ENCODE assay signal across 8 mouse cellular contexts in genomic region chr10:79932736-79933135, GRCm38 (mm10). TPM values are rescaled to one million over a fixed set of nuclear protein-coding genes. Genes with fewer than 3 reads are reported as not detected.
DNase-seq lines count a peak whose midpoint lies in the region; ATAC-seq and TF ChIP-seq lines count a peak whose summit lies in the region.

No protein-coding gene starts in this region.

- peaks cover 63 to 80% of the 10 kb centered on the region in 2 experiments for H3K36me3 ChIP-seq in CH12.LX (replicated peaks in 1 of 2; ENCODE audit: control insufficient read depth in 1 of 2, insufficient read depth in 1 of 2, low read length in 1 of 2)
- peaks cover 36% of the 10 kb centered on the region for H3K36me3 ChIP-seq in embryonic facial prominence, embryonic 15.5 days
- H3K36me3 ChIP-seq in limb, embryonic 12.5 days: peaks cover 73% of the 10 kb centered on the region
- H3K36me3 ChIP-seq in midbrain, embryonic 16.5 days (ENCODE audit: control insufficient read depth, insufficient read depth, low read length): peaks cover 11% of the 10 kb centered on the region

- dilution Hi-C loops in CH12.LX (cut with MboI; ENCODE audit: extremely low pct_ligation_motif_present, extremely low pct_unique_long_range_greater_than_20kb, low sequenced_read_pairs): no loop called here

- peaks cover 48 to 84% of the 10 kb centered on the region in 2 experiments for H3K4me1 ChIP-seq in CH12.LX (ENCODE audit: control insufficient read depth in 1 of 2, insufficient read depth in 2 of 2)
- H3K4me1 ChIP-seq in embryonic facial prominence, embryonic 15.5 days: peaks cover 83% of the 10 kb centered on the region
- peaks cover 89% of the 10 kb centered on the region for H3K4me1 ChIP-seq in limb, embryonic 12.5 days (replicated peaks)
- H3K4me1 ChIP-seq in midbrain, embryonic 16.5 days (ENCODE audit: control insufficient read depth, insufficient read depth, low read length): peaks cover 16% of the 10 kb centered on the region

- in situ Hi-C loops in CH12.LX (cut with MboI; ENCODE audit: low pct_ligation_motif_present, low pct_unique_long_range_greater_than_20kb, low sequenced_read_pairs): no loop called here

- H3K4me3 ChIP-seq in CH12.LX (replicated peaks in 1 of 3; ENCODE audit: low read depth in 2 of 3, low read length in 2 of 3, poor library complexity in 1 of 3): peak overlapping the region; percentile 72 to 96 (median 91)
- H3K4me3 ChIP-seq in embryonic facial prominence, embryonic 15.5 days (replicated peaks): no peak overlapping the region
- peak overlapping the region; percentile 19; the same call in 1 of the 2 replicates for H3K4me3 ChIP-seq in limb, embryonic 12.5 days (replicated peaks)
- H3K4me3 ChIP-seq in midbrain, embryonic 16.5 days (ENCODE audit: low read depth, low read length): no peak overlapping the region

- peak overlapping the region; percentile 22 for H3K9ac ChIP-seq in CH12.LX (ENCODE audit: insufficient read depth, low read depth)
- no peak overlapping the region for H3K9ac ChIP-seq in embryonic facial prominence, embryonic 15.5 days
- peak overlapping the region; percentile 35; the same call in 1 of the 2 replicates for H3K9ac ChIP-seq in limb, embryonic 12.5 days (replicated peaks)
- peak overlapping the region; percentile 10; the same call in 1 of the 2 replicates for H3K9ac ChIP-seq in midbrain, embryonic 16.5 days (ENCODE audit: low read depth, low read length)

- TF ChIP-seq CTCF in CH12.LX (conservative IDR thresholded peaks at IDR 0.05 in 1 of 2, IDR thresholded peaks at IDR 0.05 in 1 of 2; ENCODE audit: low read depth in 2 of 2, low read length in 2 of 2): no peak

- no peaks in the 10 kb centered on the region for H3K9me3 ChIP-seq in CH12.LX (replicated peaks; ENCODE audit: low read length)
- H3K9me3 ChIP-seq in embryonic facial prominence, embryonic 15.5 days (replicated peaks): no peaks in the 10 kb centered on the region
- H3K9me3 ChIP-seq in limb, embryonic 12.5 days: no peaks in the 10 kb centered on the region
- no peaks in the 10 kb centered on the region for H3K9me3 ChIP-seq in midbrain, embryonic 16.5 days (replicated peaks; ENCODE audit: control insufficient read depth, low read length, poor library complexity, severe bottlenecking)

- peak overlapping the region; percentile 78 for H3K4me2 ChIP-seq in CH12.LX (ENCODE audit: insufficient read depth, low read depth, poor library complexity, severe bottlenecking)
- H3K4me2 ChIP-seq in embryonic facial prominence, embryonic 15.5 days (replicated peaks): 0 out of 2 replicates have a peak overlapping the region, but pooled peaks have one; percentile 15
- H3K4me2 ChIP-seq in limb, embryonic 12.5 days: peak overlapping the region; percentile 30
- H3K4me2 ChIP-seq in midbrain, embryonic 16.5 days (ENCODE audit: low read length): no peak overlapping the region

- no peak for TF ChIP-seq EP300 in CH12.LX (IDR thresholded peaks at IDR 0.05; ENCODE audit: low read length)

- DNase-seq in adrenal gland, adult 2 months: peak; percentile 54
- no peak for DNase-seq in adrenal gland, adult 8-10 months
- DNase-seq in CH12.LX (ENCODE audit: extremely low read depth): no peak
- DNase-seq in heart, postnatal 4 days: peak; percentile 84

- peak overlapping the region; percentile 76 for H3K27ac ChIP-seq in CH12.LX (ENCODE audit: insufficient read depth, low read depth)
- peak overlapping the region; percentile 49 for H3K27ac ChIP-seq in embryonic facial prominence, embryonic 15.5 days (replicated peaks)
- H3K27ac ChIP-seq in limb, embryonic 12.5 days: peak overlapping the region; percentile 82
- H3K27ac ChIP-seq in midbrain, embryonic 16.5 days (ENCODE audit: low read length): peak overlapping the region; percentile 43

- no peak for TF ChIP-seq RAD21 in CH12.LX (IDR thresholded peaks at IDR 0.05; ENCODE audit: low read depth, low read length)

- no peaks in the 10 kb centered on the region for H3K27me3 ChIP-seq in CH12.LX (replicated peaks)
- H3K27me3 ChIP-seq in embryonic facial prominence, embryonic 15.5 days: no peaks in the 10 kb centered on the region
- H3K27me3 ChIP-seq in limb, embryonic 12.5 days: no peaks in the 10 kb centered on the region
- no peaks in the 10 kb centered on the region for H3K27me3 ChIP-seq in midbrain, embryonic 16.5 days (ENCODE audit: control insufficient read depth, insufficient read depth, low read depth, low read length)

- 20% methylated on average over 8 of the region's 8 CpGs for WGBS in embryonic facial prominence, embryonic 15.5 days
- WGBS in limb, embryonic 12.5 days: 3% methylated on average over 8 of the region's 8 CpGs
- WGBS in midbrain, embryonic 16.5 days: 18% methylated on average over 8 of the region's 8 CpGs

- no peak for ATAC-seq in embryonic facial prominence, embryonic 15.5 days (ENCODE audit: insufficient number of reproducible peaks, low FRiP score, low TSS enrichment, low read depth)
- ATAC-seq in limb, embryonic 12.5 days (ENCODE audit: insufficient number of reproducible peaks, insufficient read depth, low FRiP score, low TSS enrichment, low read depth): no peak
- ATAC-seq in midbrain, embryonic 16.5 days: no peak
- no peak for ATAC-seq in megakaryocyte, adult 5-6 weeks (ENCODE audit: poor library complexity, severe bottlenecking)

- TF ChIP-seq POLR2A in CH12.LX (IDR thresholded peaks at IDR 0.05; ENCODE audit: low read depth, low read length): no peak

- peaks cover 100% of the 10 kb centered on the region for H3K79me2 ChIP-seq in CH12.LX (replicated peaks; ENCODE audit: control insufficient read depth, extremely low read depth, insufficient read depth, poor library complexity, severe bottlenecking)

RNA-seq across cellular contexts. Expression of gene Arid3a, which starts 5.9 kb away (rescaled TPM):
- 1 to 10 TPM; 4.6 to 6.5 TPM for total RNA-seq in adrenal gland, adult 2 months (2021)
- 5.9 and 9.1 TPM in 2 replicates for polyA plus RNA-seq in adrenal gland, adult 2 months (2012; rRNA removed)
- 1 to 10 TPM; 5.3 to 9.8 (median 7.5) TPM for total RNA-seq in adrenal gland, adult 8-10 months (2022)
- total RNA-seq in CH12.LX (2012; rRNA removed): 114 and 161 TPM in 2 replicates
- total RNA-seq in CH12.LX (2014; rRNA removed): 45.9 and 48.4 TPM in 2 replicates
- polyA plus RNA-seq in CH12.LX (2012; ENCODE audit: insufficient read length, low read depth): 84.7 and 94.4 TPM in 2 replicates
- polyA plus RNA-seq in embryonic facial prominence, embryonic 15.5 days (2015; fragmentation: Nextera tagmentation; extraction: Ambion mirVana): 6.6 and 7.0 TPM in 2 replicates
- 1 to 10 TPM; 4.2 to 4.3 TPM for total RNA-seq in heart, postnatal 4 days (2021)
- 8.4 and 8.6 TPM in 2 replicates for polyA plus RNA-seq in limb, embryonic 12.5 days (2016; fragmentation: Nextera tagmentation; extraction: Ambion mirVana)
- 1.7 and 2.2 TPM in 2 replicates for polyA plus RNA-seq in midbrain, embryonic 16.5 days (2015; fragmentation: Nextera tagmentation; extraction: Ambion mirVana)
- total RNA-seq in megakaryocyte, adult 5-6 weeks (2015): 36.7 and 38.7 TPM in 2 replicates
- total RNA-seq in megakaryocyte, adult 5-6 weeks (2017): 59.2 and 67.8 TPM in 2 replicates

RNA-seq across cellular contexts. Expression of gene R3hdm4, which starts 11.7 kb away (rescaled TPM):
- 10 to 100 TPM; 87.8 to 93.5 TPM for total RNA-seq in adrenal gland, adult 2 months (2021)
- 197 and 231 TPM in 2 replicates for polyA plus RNA-seq in adrenal gland, adult 2 months (2012; rRNA removed)
- 100 to 1,000 TPM in 3 of 4 experiments, 10 to 100 TPM in 1; 99.4 to 132 (median 112) TPM for total RNA-seq in adrenal gland, adult 8-10 months (2022)
- total RNA-seq in CH12.LX (2012; rRNA removed): 20.9 and 22.3 TPM in 2 replicates
- 8.9 and 10.5 TPM in 2 replicates for total RNA-seq in CH12.LX (2014; rRNA removed)
- 53.2 and 59.4 TPM in 2 replicates for polyA plus RNA-seq in CH12.LX (2012; ENCODE audit: insufficient read length, low read depth)
- 179 and 181 TPM in 2 replicates for polyA plus RNA-seq in embryonic facial prominence, embryonic 15.5 days (2015; fragmentation: Nextera tagmentation; extraction: Ambion mirVana)
- total RNA-seq in heart, postnatal 4 days (2021): 100 to 1,000 TPM in 1 of 2 experiments, 10 to 100 TPM in 1; 91.0 to 100 TPM
- 149 and 161 TPM in 2 replicates for polyA plus RNA-seq in limb, embryonic 12.5 days (2016; fragmentation: Nextera tagmentation; extraction: Ambion mirVana)
- 273 and 293 TPM in 2 replicates for polyA plus RNA-seq in midbrain, embryonic 16.5 days (2015; fragmentation: Nextera tagmentation; extraction: Ambion mirVana)
- total RNA-seq in megakaryocyte, adult 5-6 weeks (2015): 118 and 121 TPM in 2 replicates
- total RNA-seq in megakaryocyte, adult 5-6 weeks (2017): 92.1 and 134 TPM in 2 replicates

RNA-seq across cellular contexts. Expression of gene Kiss1r, which starts 16.0 kb away (rescaled TPM):
- 1 to 10 TPM; 1.4 TPM for total RNA-seq in adrenal gland, adult 2 months (2021)
- 11.8 and 15.1 TPM in 2 replicates for polyA plus RNA-seq in adrenal gland, adult 2 months (2012; rRNA removed)
- total RNA-seq in adrenal gland, adult 8-10 months (2022): 1 to 10 TPM; 1.1 to 5.6 (median 4.0) TPM
- 0.21 and 0.76 TPM in 2 replicates for total RNA-seq in CH12.LX (2012; rRNA removed)
- total RNA-seq in CH12.LX (2014; rRNA removed): 0.24 and 0.32 TPM in 2 replicates
- polyA plus RNA-seq in CH12.LX (2012; ENCODE audit: insufficient read length, low read depth): 0.17 and 0.20 TPM in 2 replicates
- 1.1 and 1.4 TPM in 2 replicates for polyA plus RNA-seq in embryonic facial prominence, embryonic 15.5 days (2015; fragmentation: Nextera tagmentation; extraction: Ambion mirVana)
- under 1 TPM; 0.25 to 0.33 TPM for total RNA-seq in heart, postnatal 4 days (2021)
- 1.1 and 1.2 TPM in 2 replicates for polyA plus RNA-seq in limb, embryonic 12.5 days (2016; fragmentation: Nextera tagmentation; extraction: Ambion mirVana)
- polyA plus RNA-seq in midbrain, embryonic 16.5 days (2015; fragmentation: Nextera tagmentation; extraction: Ambion mirVana): 3.5 and 3.8 TPM in 2 replicates
- total RNA-seq in megakaryocyte, adult 5-6 weeks (2015): 0.18 and 0.29 TPM in 2 replicates
- 0.26 and 0.77 TPM in 2 replicates for total RNA-seq in megakaryocyte, adult 5-6 weeks (2017)

RNA-seq across cellular contexts. Expression of gene Gm26602, which starts 22.1 kb away (rescaled TPM):
- not detected for total RNA-seq in adrenal gland, adult 2 months (2021)
- not detected in 2 replicates for polyA plus RNA-seq in adrenal gland, adult 2 months (2012; rRNA removed)
- not detected for total RNA-seq in adrenal gland, adult 8-10 months (2022)
- 6.0 and 8.1 TPM in 2 replicates for total RNA-seq in CH12.LX (2012; rRNA removed)
- not detected in 2 replicates for total RNA-seq in CH12.LX (2014; rRNA removed)
- polyA plus RNA-seq in CH12.LX (2012; ENCODE audit: insufficient read length, low read depth): not detected in 2 replicates
- polyA plus RNA-seq in embryonic facial prominence, embryonic 15.5 days (2015; fragmentation: Nextera tagmentation; extraction: Ambion mirVana): 5.2 TPM in 1 of 2 replicates, not detected in the other
- not detected for total RNA-seq in heart, postnatal 4 days (2021)
- 5.5 and 21.1 TPM in 2 replicates for polyA plus RNA-seq in limb, embryonic 12.5 days (2016; fragmentation: Nextera tagmentation; extraction: Ambion mirVana)
- 2.6 and 13.4 TPM in 2 replicates for polyA plus RNA-seq in midbrain, embryonic 16.5 days (2015; fragmentation: Nextera tagmentation; extraction: Ambion mirVana)
- total RNA-seq in megakaryocyte, adult 5-6 weeks (2015): not detected in 2 replicates
- total RNA-seq in megakaryocyte, adult 5-6 weeks (2017): not detected in 2 replicates

RNA-seq across cellular contexts. Expression of gene Med16, which starts 24.0 kb away (rescaled TPM):
- total RNA-seq in adrenal gland, adult 2 months (2021): 10 to 100 TPM; 38.4 to 43.0 TPM
- 126 and 132 TPM in 2 replicates for polyA plus RNA-seq in adrenal gland, adult 2 months (2012; rRNA removed)
- total RNA-seq in adrenal gland, adult 8-10 months (2022): 10 to 100 TPM; 50.9 to 60.7 (median 57.8) TPM
- total RNA-seq in CH12.LX (2012; rRNA removed) (12.1 and 14.4 TPM in 2 replicates), CH12.LX (2014; rRNA removed) (8.7 and 10.2 TPM in 2 replicates)
- 20.7 and 22.8 TPM in 2 replicates for polyA plus RNA-seq in CH12.LX (2012; ENCODE audit: insufficient read length, low read depth)
- polyA plus RNA-seq in embryonic facial prominence, embryonic 15.5 days (2015; fragmentation: Nextera tagmentation; extraction: Ambion mirVana): 44.0 and 48.4 TPM in 2 replicates
- total RNA-seq in heart, postnatal 4 days (2021): 10 to 100 TPM; 67.1 to 68.2 TPM
- 50.8 and 53.7 TPM in 2 replicates for polyA plus RNA-seq in limb, embryonic 12.5 days (2016; fragmentation: Nextera tagmentation; extraction: Ambion mirVana)
- 55.4 and 56.6 TPM in 2 replicates for polyA plus RNA-seq in midbrain, embryonic 16.5 days (2015; fragmentation: Nextera tagmentation; extraction: Ambion mirVana)
- 12.0 and 13.6 TPM in 2 replicates for total RNA-seq in megakaryocyte, adult 5-6 weeks (2015)
- total RNA-seq in megakaryocyte, adult 5-6 weeks (2017): 17.5 and 18.0 TPM in 2 replicates

Comparison
In these comparisons a context has a peak if more than half of its experiments do, and no peak if none do; other contexts are left out.
1. DNase-seq: peak in adrenal gland, adult 2 months (single experiment) and heart, postnatal 4 days (single experiment); none in adrenal gland, adult 8-10 months (single experiment) and CH12.LX (single experiment).
2. H3K4me3 ChIP-seq: peak in CH12.LX (3 of 3) and limb, embryonic 12.5 days (single experiment); none in embryonic facial prominence, embryonic 15.5 days (single experiment) and midbrain, embryonic 16.5 days (single experiment).
3. Peak in every context shown above with its lines, with median percentiles within 50 percentile points of each other: H3K27ac ChIP-seq.